Mouse (Mus musculus) midbrain, embryonic 14.5 days (tissue): ENCODE measurements at regions not wholly inside any gene's neighbourhood (a gene's known extent, or its start where the extent isn't known, plus 50 kb on each side); places are given as distances from the start of the nearest gene placed in this dataset.

ENCODE experiments used
- ATAC-seq: fragments of 200-750 bp; cut with Nextera tagmentation; 2 replicates; pipeline ENCODE4 v1.8.0; 2017; ENCODE audit warnings: moderate number of reproducible peaks, moderate library complexity; ENCODE audit not compliant: low FRiP score, low TSS enrichment
- DNase-seq: peaks from one replicate; pipeline ENCODE4 v3.0.0-alpha.2; 2015
- H3K27ac ChIP-seq: fragments of 300-500 bp; sonication (generic); replicated peaks from 2 replicates; pipeline ENCODE4 v1.5.1; 2014; ENCODE audit warnings: mild to moderate bottlenecking, low read depth, low read length, moderate library complexity
- H3K27me3 ChIP-seq: fragments of 300-500 bp; sonication (generic); 2 replicates; pipeline ENCODE4 v1.6.1; 2014; ENCODE audit warnings: low read length, control low read depth, mixed read lengths; ENCODE audit not compliant: control insufficient read depth, insufficient read depth
- H3K36me3 ChIP-seq: fragments of 300-500 bp; sonication (generic); 2 replicates; pipeline ENCODE4 v1.6.1; 2014; ENCODE audit warnings: low read length, control low read depth; ENCODE audit not compliant: control insufficient read depth, insufficient read depth
- H3K4me1 ChIP-seq: fragments of 300-500 bp; sonication (generic); 2 replicates; pipeline ENCODE4 v1.6.1; 2014; ENCODE audit warnings: mild to moderate bottlenecking, antibody characterized with exemption, low read length, control low read depth; ENCODE audit not compliant: control insufficient read depth, insufficient read depth
- H3K4me2 ChIP-seq: fragments of 300-500 bp; sonication (generic); 2 replicates; pipeline ENCODE4 v1.6.1; 2014; ENCODE audit warnings: mild to moderate bottlenecking, low read length, moderate library complexity
- H3K4me3 ChIP-seq: fragments of 300-500 bp; sonication (generic); replicated peaks from 2 replicates; pipeline ENCODE4 v1.5.1; 2014; ENCODE audit warnings: low read depth, low read length
- H3K9ac ChIP-seq: fragments of 300-500 bp; sonication (generic); replicated peaks from 2 replicates; pipeline ENCODE4 v1.6.1; 2014; ENCODE audit warnings: mild to moderate bottlenecking, low read length, moderate library complexity
- H3K9me3 ChIP-seq: fragments of 300-500 bp; sonication (generic); 2 replicates; pipeline ENCODE4 v1.6.1; 2016; ENCODE audit warnings: low read length, control low read depth, mixed read lengths; ENCODE audit not compliant: control insufficient read depth
- WGBS: fragments of 180-500 bp; shearing (Covaris S2); extraction: QIAGEN DNeasy Blood & Tissue Kit; methylation state at CpG from one replicate; pipeline ENCODE4 v1.1.7; 2014; 5-methylcytosine and 5-hydroxymethylcytosine counted together

DNA sequence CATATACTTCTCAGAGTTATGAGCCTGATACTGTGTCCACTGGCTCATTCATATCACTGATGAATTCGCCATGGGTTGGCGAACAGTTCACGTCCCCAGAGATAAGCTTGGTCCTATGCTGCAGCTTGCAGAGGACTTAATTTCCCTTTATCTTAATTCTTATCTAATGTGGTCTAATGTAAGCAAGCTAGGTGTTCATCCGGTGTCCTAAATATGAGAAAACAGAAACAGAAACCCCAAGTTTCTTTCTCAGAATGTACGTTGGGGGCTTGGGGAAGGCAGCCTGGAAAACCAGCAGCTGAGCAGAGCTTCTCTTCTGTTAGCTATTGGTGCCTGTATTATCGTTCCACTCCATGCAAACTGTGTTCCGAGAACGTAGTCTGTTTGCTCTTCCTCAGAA, 170.1 kb downstream of the 1700064H15Rik start:
- H3K4me3 ChIP-seq = no peak overlapping the region
- H3K27ac ChIP-seq = no peak overlapping the region
- no peak overlapping the region for H3K9ac ChIP-seq
- no peaks in the 10 kb centered on the region for H3K36me3 ChIP-seq
- no peaks in the 10 kb centered on the region for H3K4me1 ChIP-seq
- no peaks in the 10 kb centered on the region for H3K9me3 ChIP-seq
- DNase-seq = no peak
- H3K27me3 ChIP-seq = no peaks in the 10 kb centered on the region
- H3K4me2 ChIP-seq = no peak overlapping the region
- ATAC-seq = no peak
- whole genome bisulfite sequencing = 92% methylated on average over 8 of the region's 8 CpGs

DNA sequence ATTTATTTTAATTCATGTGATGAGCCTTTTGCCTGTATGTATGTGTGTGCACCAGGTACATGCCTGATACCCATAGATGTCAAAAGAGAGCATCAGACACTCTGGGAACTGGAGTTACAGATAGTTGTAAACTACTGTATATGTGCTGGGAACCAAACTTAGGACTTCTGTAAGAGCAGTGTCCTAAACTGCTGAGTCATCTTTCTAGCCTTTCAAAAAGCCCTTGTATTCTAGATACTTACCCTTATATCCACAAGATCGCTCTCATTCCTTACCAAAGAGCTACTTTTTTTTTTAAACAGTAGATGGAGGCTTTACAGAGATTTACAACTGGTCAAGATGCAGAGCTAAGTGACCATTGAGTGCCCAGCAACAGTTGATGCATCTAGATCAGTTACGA, 171.0 kb downstream of the 1700064H15Rik start:
- no peaks in the 10 kb centered on the region for H3K36me3 ChIP-seq
- no peak overlapping the region for H3K27ac ChIP-seq
- H3K9me3 ChIP-seq = no peaks in the 10 kb centered on the region
- DNase-seq (no peak), ATAC-seq (no peak)
- H3K4me3 ChIP-seq = no peak overlapping the region
- no peaks in the 10 kb centered on the region for H3K4me1 ChIP-seq
- no peaks in the 10 kb centered on the region for H3K27me3 ChIP-seq
- no peak overlapping the region for H3K4me2 ChIP-seq
- WGBS = 90% methylated on average over 2 of the region's 2 CpGs
- H3K9ac ChIP-seq = no peak overlapping the region

DNA sequence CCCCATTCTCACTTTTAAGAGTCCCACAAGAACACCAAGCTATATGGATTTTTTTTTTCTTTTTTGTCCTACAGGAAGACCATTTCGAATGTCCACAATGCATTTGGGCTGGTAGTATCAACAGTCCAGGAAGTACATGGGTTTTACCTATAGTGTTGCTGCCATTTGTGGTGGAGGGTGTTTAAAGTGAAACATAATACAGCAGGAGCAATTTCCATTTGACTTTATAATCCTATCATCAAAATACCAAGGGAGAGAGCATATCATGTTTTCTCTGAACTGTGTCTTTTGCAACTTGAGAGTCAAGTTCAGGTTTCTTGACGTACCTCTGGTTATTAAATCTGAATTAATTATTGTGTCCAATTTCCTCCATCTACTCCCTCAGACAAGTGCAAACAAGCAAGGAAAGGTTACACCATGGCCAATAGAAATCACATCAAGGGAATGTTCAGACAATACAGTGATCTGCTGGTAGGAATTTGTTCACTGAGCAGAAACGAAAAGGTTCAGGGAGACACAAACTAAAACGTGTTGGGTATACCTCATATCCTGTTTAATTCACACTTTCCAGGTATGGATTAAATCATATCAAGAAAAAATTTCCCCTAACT, 172.5 kb downstream of the 1700064H15Rik start:
- no peak overlapping the region for H3K9ac ChIP-seq
- no peak overlapping the region for H3K4me3 ChIP-seq
- H3K36me3 ChIP-seq = no peaks in the 10 kb centered on the region
- no peak overlapping the region for H3K4me2 ChIP-seq
- no peaks in the 10 kb centered on the region for H3K4me1 ChIP-seq
- no peak for ATAC-seq
- no peak for DNase-seq
- no peak overlapping the region for H3K27ac ChIP-seq
- 83% methylated on average over 4 of the region's 4 CpGs for WGBS
- H3K27me3 ChIP-seq = no peaks in the 10 kb centered on the region
- no peaks in the 10 kb centered on the region for H3K9me3 ChIP-seq

DNA sequence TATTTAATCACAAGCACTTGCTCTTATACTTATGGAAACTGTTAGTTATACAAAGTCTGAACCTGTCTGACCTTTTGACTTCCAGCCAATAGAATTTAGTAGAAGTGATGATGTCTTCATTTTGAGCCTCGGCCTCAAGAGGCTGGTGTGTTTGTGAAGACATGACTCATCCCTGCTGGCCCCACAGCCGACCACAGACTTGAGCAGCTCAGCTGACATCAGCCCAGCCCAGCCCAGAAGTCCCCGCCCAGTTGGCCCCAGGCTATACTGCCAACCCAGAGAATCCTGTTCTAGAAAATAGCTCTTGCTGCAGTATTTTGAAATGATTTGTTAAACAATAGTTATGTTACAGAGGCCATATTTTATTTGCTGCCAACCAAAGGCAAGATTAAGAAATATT, 177.5 kb downstream of the 1700064H15Rik start:
- no peak overlapping the region for H3K4me2 ChIP-seq
- H3K36me3 ChIP-seq = no peaks in the 10 kb centered on the region
- H3K4me3 ChIP-seq = no peak overlapping the region
- no peaks in the 10 kb centered on the region for H3K4me1 ChIP-seq
- WGBS = 41% methylated on average over 3 of the region's 3 CpGs
- no peak overlapping the region for H3K27ac ChIP-seq
- DNase-seq (no peak), ATAC-seq (no peak)
- no peaks in the 10 kb centered on the region for H3K27me3 ChIP-seq
- no peaks in the 10 kb centered on the region for H3K9me3 ChIP-seq
- H3K9ac ChIP-seq = no peak overlapping the region

DNA sequence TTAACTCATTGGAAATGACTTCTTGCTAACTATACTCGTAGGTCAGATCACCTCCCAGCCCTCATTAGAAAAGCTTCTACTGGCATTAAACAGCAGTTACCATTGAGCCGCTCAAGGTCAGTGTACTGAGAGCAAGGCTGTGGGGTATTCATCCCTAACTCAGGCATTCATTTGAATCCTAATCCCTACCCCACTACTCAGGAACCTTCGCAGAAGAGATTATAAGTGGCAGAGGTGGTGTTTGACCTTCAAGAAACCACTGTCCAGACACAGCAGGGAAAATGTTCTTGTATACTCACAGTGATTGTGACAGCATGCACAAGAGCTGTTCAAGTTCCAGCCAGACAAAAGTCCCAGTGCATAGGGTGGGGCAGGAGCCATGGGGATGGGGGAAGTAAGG, 179.5 kb downstream of the 1700064H15Rik start:
- ATAC-seq (no peak), DNase-seq (no peak)
- H3K4me3 ChIP-seq = no peak overlapping the region
- no peak overlapping the region for H3K9ac ChIP-seq
- H3K4me2 ChIP-seq = no peak overlapping the region
- WGBS = 74% methylated on average over 3 of the region's 3 CpGs
- H3K36me3 ChIP-seq = no peaks in the 10 kb centered on the region
- H3K9me3 ChIP-seq = no peaks in the 10 kb centered on the region
- H3K27ac ChIP-seq = no peak overlapping the region
- H3K4me1 ChIP-seq = no peaks in the 10 kb centered on the region
- no peaks in the 10 kb centered on the region for H3K27me3 ChIP-seq

DNA sequence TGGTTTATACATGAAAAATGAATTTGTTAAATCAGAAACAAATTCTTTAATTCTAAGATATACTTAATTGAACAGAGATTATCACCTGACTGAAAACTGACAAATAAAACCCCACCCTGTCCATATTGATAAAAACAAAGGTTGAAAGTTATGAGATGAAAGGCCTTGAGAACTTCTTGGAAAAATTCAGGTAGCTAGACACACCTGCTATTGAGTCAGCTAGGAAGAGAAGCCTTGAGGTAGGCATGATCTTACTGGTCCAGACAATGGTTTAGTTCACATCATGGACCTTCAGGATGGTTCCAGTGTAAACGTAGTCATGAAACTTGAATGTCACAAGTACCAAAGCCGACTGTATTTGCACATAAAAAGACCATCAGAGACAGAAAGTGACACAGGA, 180.3 kb downstream of the 1700064H15Rik start:
- no peak overlapping the region for H3K4me2 ChIP-seq
- ATAC-seq (no peak), DNase-seq (no peak)
- no peaks in the 10 kb centered on the region for H3K9me3 ChIP-seq
- H3K27ac ChIP-seq = no peak overlapping the region
- no peaks in the 10 kb centered on the region for H3K27me3 ChIP-seq
- H3K9ac ChIP-seq = no peak overlapping the region
- WGBS = 74% methylated on average over 2 of the region's 2 CpGs
- no peak overlapping the region for H3K4me3 ChIP-seq
- H3K36me3 ChIP-seq = no peaks in the 10 kb centered on the region
- H3K4me1 ChIP-seq = no peaks in the 10 kb centered on the region

DNA sequence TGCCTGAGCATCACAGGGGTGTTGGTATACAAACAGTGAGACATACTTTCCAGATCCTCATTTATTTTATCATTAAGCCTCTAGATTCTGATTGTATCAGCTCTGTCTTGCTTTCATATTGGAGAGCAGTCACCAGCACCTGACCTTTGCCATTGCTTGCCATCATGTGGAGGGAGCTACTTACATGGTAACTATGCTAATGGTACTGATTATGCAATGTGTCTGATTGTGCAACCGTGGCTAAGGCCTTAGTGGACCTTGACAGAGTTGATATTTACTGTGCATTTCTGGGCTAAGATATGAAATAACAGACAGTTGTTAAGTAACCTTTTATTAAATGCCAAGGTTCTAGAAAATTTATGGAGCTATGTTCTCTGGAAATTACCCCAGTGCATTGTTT, 180.7 kb downstream of the 1700064H15Rik start:
- Histone ChIP-seq H3K4me2 (no peak overlapping the region), H3K9me3 (no peaks in the 10 kb centered on the region), H3K4me1 (no peaks in the 10 kb centered on the region), H3K9ac (no peak overlapping the region), H3K36me3 (no peaks in the 10 kb centered on the region), H3K27me3 (no peaks in the 10 kb centered on the region), H3K4me3 (no peak overlapping the region), H3K27ac (no peak overlapping the region)
- 79% methylated on average over 1 of the region's 1 CpGs for WGBS
- ATAC-seq (no peak), DNase-seq (no peak)

DNA sequence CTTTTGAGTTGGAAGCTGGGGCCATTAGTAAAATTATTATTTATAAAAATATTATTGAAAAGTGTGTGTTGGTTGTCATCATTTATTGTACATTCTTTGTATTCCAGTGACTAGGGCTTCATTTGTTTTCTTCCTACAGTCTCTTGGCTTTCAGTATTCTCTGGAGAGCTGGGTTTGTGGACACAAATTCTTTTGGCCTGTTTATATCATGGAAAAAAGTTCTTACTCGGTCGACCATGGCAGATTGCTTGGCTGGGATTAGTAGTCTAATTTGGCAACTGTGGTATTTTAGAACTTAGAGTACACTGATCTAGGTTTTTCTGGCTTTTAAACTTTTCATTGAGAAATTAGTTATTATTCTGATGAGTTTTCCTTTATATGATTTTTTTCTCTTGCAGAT, 183.6 kb downstream of the 1700064H15Rik start:
- Histone ChIP-seq H3K27ac (no peak overlapping the region), H3K27me3 (no peaks in the 10 kb centered on the region), H3K9me3 (no peaks in the 10 kb centered on the region), H3K4me1 (no peaks in the 10 kb centered on the region), H3K4me3 (no peak overlapping the region), H3K4me2 (no peak overlapping the region), H3K9ac (no peak overlapping the region), H3K36me3 (no peaks in the 10 kb centered on the region)
- WGBS = 63% methylated on average over 2 of the region's 2 CpGs
- DNase-seq = no peak
- no peak for ATAC-seq

DNA sequence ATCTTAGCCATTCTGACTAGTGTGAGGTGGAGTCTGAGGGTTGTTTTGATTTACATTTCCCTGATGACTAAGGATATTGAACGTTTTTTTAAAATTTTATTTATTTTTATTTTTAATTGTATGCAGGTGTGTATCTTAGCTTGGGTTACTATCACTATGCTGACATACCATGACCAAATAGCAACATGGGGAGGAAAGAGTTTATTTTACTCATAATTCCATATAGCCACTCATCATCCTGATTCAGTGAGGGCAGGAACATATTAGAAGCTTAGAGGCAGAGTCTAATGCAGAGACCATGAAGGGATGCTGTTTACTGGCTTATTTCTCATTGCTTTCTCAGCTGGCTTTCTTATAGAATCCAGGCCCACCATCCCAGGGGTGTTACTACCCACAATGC, 186.7 kb downstream of the 1700064H15Rik start:
- Histone ChIP-seq H3K27ac (no peak overlapping the region), H3K9me3 (no peaks in the 10 kb centered on the region), H3K27me3 (no peaks in the 10 kb centered on the region), H3K4me3 (no peak overlapping the region), H3K36me3 (no peaks in the 10 kb centered on the region), H3K4me2 (no peak overlapping the region), H3K4me1 (no peaks in the 10 kb centered on the region), H3K9ac (no peak overlapping the region)
- no peak for ATAC-seq
- 67% methylated on average over 1 of the region's 1 CpGs for WGBS
- no peak for DNase-seq
